Mouse (Mus musculus): Measurements from ENCODE around the gene Traf4. TPM values are rescaled to one million over a fixed set of nuclear protein-coding genes. Genes with fewer than 3 reads are reported as not detected.
A peak's percentile ranks its signal among the peaks of the same experiment; 100 is the strongest.

Traf4 gene
- polyA plus RNA-seq, 3 experiments from 2014 or later = 3.5 to 6.8 (median 3.6) TPM

- peak; percentile 10 for ATAC-seq
Observed at GRCm38 (mm10) chr11:78165761-78166109, 346 bp upstream of the Traf4 start.

- no peak for ATAC-seq
Observed at GRCm38 (mm10) chr11:78164604-78164923, 825 bp downstream of the Traf4 start.

- no peak for ATAC-seq
Observed at GRCm38 (mm10) chr11:78163681-78164603, 1.4 kb downstream of the Traf4 start.

GRCm38 (mm10) chr11:78163045-78163444 lies 2.3 kb downstream of the Traf4 start:
- no peak for ATAC-seq

- ATAC-seq = no peak
Observed at GRCm38 (mm10) chr11:78162504-78162903, 2.9 kb downstream of the Traf4 start.

- ATAC-seq = no peak
Observed at GRCm38 (mm10) chr11:78161968-78162367, 3.4 kb downstream of the Traf4 start.

- ATAC-seq = no peak
Observed at GRCm38 (mm10) chr11:78161169-78161568, 4.2 kb downstream of the Traf4 start.

GRCm38 (mm10) chr11:78160675-78161074 lies 4.7 kb downstream of the Traf4 start:
- ATAC-seq = no peak

GRCm38 (mm10) chr11:78160171-78160570 lies 5.2 kb downstream of the Traf4 start:
- ATAC-seq = no peak

GRCm38 (mm10) chr11:78159557-78159956 lies 5.8 kb downstream of the Traf4 start:
- ATAC-seq = no peak

GRCm38 (mm10) chr11:78159096-78159495 lies 6.3 kb downstream of the Traf4 start:
- peak; percentile 93 for ATAC-seq

- ATAC-seq = no peak
Observed at GRCm38 (mm10) chr11:78156156-78156699, 9.2 kb downstream of the Traf4 start.

- ATAC-seq = no peak
Observed at GRCm38 (mm10) chr11:78155674-78156073, 9.7 kb downstream of the Traf4 start.

GRCm38 (mm10) chr11:78153778-78154177 lies 11.6 kb downstream of the Traf4 start:
- ATAC-seq = no peak

- ATAC-seq = no peak
Observed at GRCm38 (mm10) chr11:78152299-78153231, 12.8 kb downstream of the Traf4 start.

GRCm38 (mm10) chr11:78151161-78151560 lies 14.2 kb downstream of the Traf4 start:
- ATAC-seq = no peak

- no peak for ATAC-seq
Observed at GRCm38 (mm10) chr11:78146707-78147543, 18.5 kb downstream of the Traf4 start.

GRCm38 (mm10) chr11:78146168-78146567 lies 19.2 kb downstream of the Traf4 start:
- no peak for ATAC-seq

GRCm38 (mm10) chr11:78143520-78143919 lies 21.9 kb downstream of the Traf4 start:
- ATAC-seq = no peak

GRCm38 (mm10) chr11:78140665-78141064 lies 24.7 kb downstream of the Traf4 start:
- ATAC-seq = no peak

GRCm38 (mm10) chr11:78138023-78138422 lies 27.4 kb downstream of the Traf4 start:
- ATAC-seq = no peak

- ATAC-seq = no peak
Observed at GRCm38 (mm10) chr11:78137584-78137983, 27.8 kb downstream of the Traf4 start.
